Mouse (Mus musculus) kidney, postnatal 0 days (tissue): ENCODE data around the gene Lingo2. TPM values are rescaled to one million over a fixed set of nuclear protein-coding genes. Genes with fewer than 3 reads are reported as not detected.
"Not testable (repeated sequence)": the region's sequence is repeated elsewhere in the genome, so short reads cannot be mapped to it uniquely, and the experiment has no call there.

Experiments used
- ATAC-seq: fragments of 200-750 bp; cut with Nextera tagmentation; replicated peaks from 2 replicates; pipeline ENCODE4 v1.8.0; 2017; ENCODE audit warnings: low read depth, moderate number of reproducible peaks, moderate TSS enrichment, moderate library complexity; ENCODE audit not compliant: low FRiP score
- DNase-seq: peaks from one replicate; pipeline ENCODE4 v3.0.0-alpha.2; 2016; ENCODE audit warnings: low spot score
- H3K27ac ChIP-seq: fragments of 300-500 bp; sonication (generic); 2 replicates; pipeline ENCODE4 v1.5.1; 2014; ENCODE audit warnings: mild to moderate bottlenecking
- H3K27me3 ChIP-seq: fragments of 300-500 bp; sonication (generic); 2 replicates; pipeline ENCODE4 v1.6.1; 2014; ENCODE audit warnings: low read length, mixed read lengths; ENCODE audit not compliant: insufficient read depth
- H3K36me3 ChIP-seq: fragments of 300-500 bp; sonication (generic); 2 replicates; pipeline ENCODE4 v1.6.1; 2014; ENCODE audit warnings: low read length, mixed read lengths; ENCODE audit not compliant: insufficient read depth
- H3K4me1 ChIP-seq: fragments of 300-500 bp; sonication (generic); replicated peaks from 2 replicates; pipeline ENCODE4 v1.6.1; 2014; ENCODE audit warnings: antibody characterized with exemption, low read length, mixed read lengths; ENCODE audit not compliant: insufficient read depth
- H3K4me2 ChIP-seq: fragments of 300-500 bp; sonication (generic); 2 replicates; pipeline ENCODE4 v1.6.1; 2014; ENCODE audit warnings: mild to moderate bottlenecking, low read length, moderate library complexity, mixed read lengths
- H3K4me3 ChIP-seq: fragments of 300-500 bp; sonication (generic); replicated peaks from 2 replicates; pipeline ENCODE4 v1.5.1; 2014; ENCODE audit warnings: low read depth, low read length
- H3K9ac ChIP-seq: fragments of 300-500 bp; sonication (generic); 2 replicates; pipeline ENCODE4 v1.6.1; 2014; ENCODE audit warnings: low read depth, low read length
- H3K9me3 ChIP-seq: fragments of 300-500 bp; sonication (generic); replicated peaks from 2 replicates; pipeline ENCODE4 v1.6.1; 2016; ENCODE audit warnings: low read length, inconsistent platforms, mixed read lengths
- CTCF ChIP-seq: IDR thresholded peaks from 2 replicates; pipeline ENCODE4 v1.5.1; 2016; ENCODE audit warnings: antibody characterized with exemption, low read depth, mild to moderate bottlenecking, moderate library complexity
- WGBS: fragments of 180-500 bp; shearing (Covaris S2); extraction: QIAGEN DNeasy Blood & Tissue Kit; methylation state at CpG from one replicate; pipeline ENCODE4 v1.1.7; 2014; 5-methylcytosine and 5-hydroxymethylcytosine counted together
- polyA plus RNA-seq: library from polyadenylated mRNA; unstranded; fragments of >200 nt; fragmentation: Nextera tagmentation; extraction: Ambion mirVana; gene quantifications from 2 replicates; pipeline ENCODE4 v1.2.1, GENCODE M21; 2015

Gene Lingo2
- polyA plus RNA-seq, 1 experiment from 2014 or later = 0.17 TPM

- no peaks in the 10 kb centered on the region for H3K27me3 ChIP-seq
- H3K4me2 ChIP-seq = no peak overlapping the region
- DNase-seq (no peak), ATAC-seq (no peak)
- TF ChIP-seq CTCF = no peak
- H3K4me1 ChIP-seq = no peaks in the 10 kb centered on the region
- H3K9me3 ChIP-seq = no peaks in the 10 kb centered on the region
- no peak overlapping the region for H3K4me3 ChIP-seq
- no peak overlapping the region for H3K27ac ChIP-seq
- 43% methylated on average over 4 of the region's 4 CpGs for WGBS
- no peaks in the 10 kb centered on the region for H3K36me3 ChIP-seq
- H3K9ac ChIP-seq = no peak overlapping the region
Observed at GRCm38 (mm10) chr4:36183643-36184042, 767.9 kb downstream of the Lingo2 start.

GRCm38 (mm10) chr4:36170099-36170498 lies 781.4 kb downstream of the Lingo2 start:
- no peak overlapping the region for H3K9ac ChIP-seq
- H3K9me3 ChIP-seq = no peaks in the 10 kb centered on the region
- no peak overlapping the region for H3K4me2 ChIP-seq
- H3K4me3 ChIP-seq = no peak overlapping the region
- DNase-seq (no peak), ATAC-seq (no peak)
- no peak overlapping the region for H3K27ac ChIP-seq
- no peak for TF ChIP-seq CTCF
- no peaks in the 10 kb centered on the region for H3K27me3 ChIP-seq
- H3K4me1 ChIP-seq = no peaks in the 10 kb centered on the region
- no peaks in the 10 kb centered on the region for H3K36me3 ChIP-seq
- WGBS = 62% methylated on average over 1 of the region's 1 CpGs

GRCm38 (mm10) chr4:36131341-36131740 lies 820.2 kb downstream of the Lingo2 start:
- DNase-seq (no peak), ATAC-seq (no peak)
- H3K36me3 ChIP-seq = no peaks in the 10 kb centered on the region
- no peak overlapping the region for H3K4me3 ChIP-seq
- no peaks in the 10 kb centered on the region for H3K27me3 ChIP-seq
- no peak for TF ChIP-seq CTCF
- no peak overlapping the region for H3K4me2 ChIP-seq
- no peaks in the 10 kb centered on the region for H3K4me1 ChIP-seq
- no peak overlapping the region for H3K9ac ChIP-seq
- H3K9me3 ChIP-seq = no peaks in the 10 kb centered on the region
- no peak overlapping the region for H3K27ac ChIP-seq

GRCm38 (mm10) chr4:36095482-36095881 lies 856.1 kb downstream of the Lingo2 start:
- 63% methylated on average over 4 of the region's 4 CpGs for WGBS
- Histone ChIP-seq H3K36me3 (no peaks in the 10 kb centered on the region), H3K27ac (no peak overlapping the region), H3K4me3 (no peak overlapping the region), H3K27me3 (no peaks in the 10 kb centered on the region), H3K9ac (no peak overlapping the region), H3K9me3 (no peaks in the 10 kb centered on the region), H3K4me2 (no peak overlapping the region), H3K4me1 (no peaks in the 10 kb centered on the region)
- DNase-seq (no peak), ATAC-seq (no peak)
- no peak for TF ChIP-seq CTCF

- H3K4me2 ChIP-seq = no peak overlapping the region
- no peak for TF ChIP-seq CTCF
- no peaks in the 10 kb centered on the region for H3K36me3 ChIP-seq
- no peaks in the 10 kb centered on the region for H3K4me1 ChIP-seq
- no peaks in the 10 kb centered on the region for H3K9me3 ChIP-seq
- H3K27me3 ChIP-seq = no peaks in the 10 kb centered on the region
- ATAC-seq (no peak), DNase-seq (no peak)
- 77% methylated on average over 3 of the region's 3 CpGs for WGBS
- no peak overlapping the region for H3K4me3 ChIP-seq
- H3K9ac ChIP-seq = no peak overlapping the region
- H3K27ac ChIP-seq = no peak overlapping the region
Observed at GRCm38 (mm10) chr4:36081095-36081852, 870.3 kb downstream of the Lingo2 start.

GRCm38 (mm10) chr4:36078910-36079525 lies 872.5 kb downstream of the Lingo2 start:
- WGBS = 88% methylated on average over 6 of the region's 6 CpGs
- Histone ChIP-seq H3K36me3 (no peaks in the 10 kb centered on the region), H3K4me1 (no peaks in the 10 kb centered on the region), H3K4me2 (no peak overlapping the region), H3K27me3 (no peaks in the 10 kb centered on the region), H3K4me3 (no peak overlapping the region), H3K9me3 (no peaks in the 10 kb centered on the region), H3K27ac (no peak overlapping the region), H3K9ac (no peak overlapping the region)
- ATAC-seq (no peak), DNase-seq (no peak)
- no peak for TF ChIP-seq CTCF

- not testable (repeated sequence) for H3K4me2 ChIP-seq, H3K4me3 ChIP-seq, H3K4me1 ChIP-seq, DNase-seq, H3K9me3 ChIP-seq, H3K9ac ChIP-seq, H3K27ac ChIP-seq, H3K36me3 ChIP-seq, H3K27me3 ChIP-seq
- 0 out of 2 replicates have a peak, but pooled peaks have one; percentile 33 for ATAC-seq
- WGBS = 27% methylated on average over 1 of the region's 1 CpGs
Observed at GRCm38 (mm10) chr4:36064701-36065100, 886.8 kb downstream of the Lingo2 start.
